Mouse (Mus musculus) hindbrain, embryonic 16.5 days (tissue): Measurements from ENCODE around the gene Zfp804b. TPM values are rescaled to one million over a fixed set of nuclear protein-coding genes. Genes with fewer than 3 reads are reported as not detected.

ENCODE experiments used
- ATAC-seq: fragments of 200-750 bp; cut with Nextera tagmentation; 2 replicates; pipeline ENCODE4 v1.8.0; 2017; ENCODE audit warnings: moderate TSS enrichment, moderate library complexity
- H3K27ac ChIP-seq: fragments of 300-500 bp; sonication (generic); 2 replicates; pipeline ENCODE4 v1.5.1; 2014; ENCODE audit warnings: low read depth, mild to moderate bottlenecking, control low read depth, low read length, moderate library complexity
- H3K27me3 ChIP-seq: fragments of 300-500 bp; sonication (generic); replicated peaks from 2 replicates; pipeline ENCODE4 v1.6.1; 2014; ENCODE audit warnings: low read length; ENCODE audit not compliant: control insufficient read depth, insufficient read depth
- H3K36me3 ChIP-seq: fragments of 300-500 bp; sonication (generic); 2 replicates; pipeline ENCODE4 v1.6.1; 2014; ENCODE audit warnings: mild to moderate bottlenecking, low read length, moderate library complexity, mixed read lengths; ENCODE audit not compliant: control insufficient read depth, insufficient read depth
- H3K4me1 ChIP-seq: fragments of 300-500 bp; sonication (generic); 2 replicates; pipeline ENCODE4 v1.6.1; 2014; ENCODE audit warnings: low read depth, low read length; ENCODE audit not compliant: control insufficient read depth, insufficient read depth
- H3K4me2 ChIP-seq: fragments of 300-500 bp; sonication (generic); 2 replicates; pipeline ENCODE4 v1.6.1; 2014; ENCODE audit warnings: mild to moderate bottlenecking, low read length, control low read depth, moderate library complexity
- H3K4me3 ChIP-seq: fragments of 300-500 bp; sonication (generic); 2 replicates; pipeline ENCODE4 v1.5.1; 2014; ENCODE audit warnings: mild to moderate bottlenecking, low read length, control low read depth, moderate library complexity
- H3K9ac ChIP-seq: fragments of 300-500 bp; sonication (generic); 2 replicates; pipeline ENCODE4 v1.6.1; 2014; ENCODE audit warnings: low read depth, mild to moderate bottlenecking, control low read depth, low read length, moderate library complexity
- H3K9me3 ChIP-seq: fragments of 300-500 bp; sonication (generic); 2 replicates; pipeline ENCODE4 v1.6.1; 2014; ENCODE audit warnings: mild to moderate bottlenecking, low read length, moderate library complexity; ENCODE audit not compliant: control insufficient read depth
- WGBS: fragments of 180-500 bp; shearing (Covaris S2); extraction: QIAGEN DNeasy Blood & Tissue Kit; methylation state at CpG from one replicate; pipeline ENCODE4 v1.1.7; 2014; 5-methylcytosine and 5-hydroxymethylcytosine counted together
- polyA plus RNA-seq: library from polyadenylated mRNA; unstranded; fragments of >200 nt; fragmentation: Nextera tagmentation; extraction: Ambion mirVana; gene quantifications from 2 replicates; pipeline ENCODE4 v1.2.1, GENCODE M21; 2015

Zfp804b gene
- polyA plus RNA-seq, 1 experiment from 2014 or later, result 3.6 TPM

DNA sequence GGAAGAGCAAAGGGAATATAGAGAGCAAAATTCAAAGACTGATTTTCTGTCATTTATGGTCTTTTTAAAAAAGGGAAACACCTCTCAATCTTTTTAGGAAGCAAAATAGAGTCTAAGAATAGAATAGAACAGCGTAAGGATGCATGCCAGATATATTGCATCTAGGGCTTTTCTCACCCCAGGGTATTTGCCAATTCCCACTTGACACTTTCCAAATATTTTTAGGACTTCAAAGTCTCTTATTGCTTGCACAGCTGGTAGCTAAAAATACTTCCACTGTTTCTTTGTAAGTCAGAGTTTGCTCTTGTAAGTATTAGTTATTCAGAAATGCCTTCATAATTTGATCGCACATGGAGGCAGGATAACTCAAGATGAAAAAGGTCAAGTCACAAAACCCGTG, 204.9 kb downstream of the Zfp804b start:
- WGBS, result 86% methylated on average over 3 of the region's 3 CpGs
- Histone ChIP-seq H3K36me3 (no peaks in the 10 kb centered on the region), H3K27me3 (no peaks in the 10 kb centered on the region), H3K4me2 (no peak overlapping the region), H3K9ac (no peak overlapping the region), H3K4me3 (no peak overlapping the region), H3K27ac (no peak overlapping the region), H3K4me1 (no peaks in the 10 kb centered on the region), H3K9me3 (no peaks in the 10 kb centered on the region)
- no peak for ATAC-seq

DNA sequence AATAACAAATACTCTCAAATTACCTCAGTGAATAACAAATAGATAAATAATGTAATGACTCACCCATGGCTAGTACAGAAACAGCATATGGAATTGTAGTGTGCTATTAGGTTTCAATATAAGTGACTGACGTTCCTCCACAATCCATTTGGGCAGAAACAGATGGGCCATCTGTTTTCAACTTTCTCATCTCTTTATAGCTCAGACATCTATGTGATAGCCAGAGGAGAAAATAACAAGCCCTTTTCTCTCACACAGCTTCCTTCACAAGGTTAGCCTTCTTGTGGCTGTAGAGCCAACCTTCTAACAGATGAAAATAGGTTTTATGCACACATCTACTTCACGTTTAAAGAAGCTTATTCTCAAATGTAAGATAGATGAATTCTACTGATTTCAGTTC, 242.2 kb downstream of the Zfp804b start:
- no peak for ATAC-seq
- no peak overlapping the region for H3K4me2 ChIP-seq
- no peak overlapping the region for H3K4me3 ChIP-seq
- H3K9me3 ChIP-seq, result no peaks in the 10 kb centered on the region
- no peaks in the 10 kb centered on the region for H3K36me3 ChIP-seq
- no peaks in the 10 kb centered on the region for H3K27me3 ChIP-seq
- H3K27ac ChIP-seq, result no peak overlapping the region
- no peak overlapping the region for H3K9ac ChIP-seq
- 65% methylated on average over 2 of the region's 2 CpGs for WGBS
- no peaks in the 10 kb centered on the region for H3K4me1 ChIP-seq

GRCm38 (mm10) chr5:7073936-7074631, 270.5 kb downstream of the Zfp804b start:
- Histone ChIP-seq H3K27me3 (no peaks in the 10 kb centered on the region), H3K4me2 (no peak overlapping the region), H3K36me3 (no peaks in the 10 kb centered on the region), H3K4me3 (no peak overlapping the region), H3K4me1 (no peaks in the 10 kb centered on the region), H3K27ac (no peak overlapping the region), H3K9ac (no peak overlapping the region), H3K9me3 (no peaks in the 10 kb centered on the region)
- no peak for ATAC-seq
- WGBS, result 33% methylated on average over 1 of the region's 1 CpGs

DNA sequence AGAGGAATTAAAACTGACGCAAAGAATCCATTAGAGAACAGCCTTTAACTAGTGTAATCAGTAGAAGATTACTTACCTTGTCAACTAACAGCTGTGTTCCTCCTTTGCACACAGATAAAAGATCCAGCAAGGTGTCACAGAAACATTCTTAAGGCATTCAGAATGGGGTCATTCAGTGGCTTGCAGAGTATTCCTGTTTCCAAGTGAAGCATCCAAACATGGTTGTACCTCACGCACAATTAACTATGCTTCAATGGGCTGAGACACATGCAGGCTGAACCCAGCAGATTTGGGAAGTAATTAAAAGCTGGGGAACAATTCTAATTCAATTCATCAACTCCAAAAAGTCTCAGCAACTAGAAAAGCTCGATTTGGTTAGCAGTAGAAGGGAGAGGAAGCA, 337.1 kb downstream of the Zfp804b start:
- Histone ChIP-seq H3K9me3 (no peaks in the 10 kb centered on the region), H3K4me2 (no peak overlapping the region), H3K27ac (no peak overlapping the region), H3K4me3 (no peak overlapping the region), H3K36me3 (no peaks in the 10 kb centered on the region), H3K4me1 (no peaks in the 10 kb centered on the region), H3K9ac (no peak overlapping the region), H3K27me3 (no peaks in the 10 kb centered on the region)
- peak; percentile 54; the same call in 1 of the 2 replicates for ATAC-seq
- WGBS, result 32% methylated on average over 3 of the region's 3 CpGs

GRCm38 (mm10) chr5:6983993-6984392, 360.6 kb downstream of the Zfp804b start:
- Histone ChIP-seq H3K4me1 (no peaks in the 10 kb centered on the region), H3K27ac (no peak overlapping the region), H3K9ac (no peak overlapping the region), H3K36me3 (no peaks in the 10 kb centered on the region), H3K4me3 (no peak overlapping the region), H3K9me3 (no peaks in the 10 kb centered on the region), H3K4me2 (no peak overlapping the region), H3K27me3 (no peaks in the 10 kb centered on the region)
- WGBS, result 91% methylated on average over 4 of the region's 4 CpGs
- ATAC-seq, result no peak

DNA sequence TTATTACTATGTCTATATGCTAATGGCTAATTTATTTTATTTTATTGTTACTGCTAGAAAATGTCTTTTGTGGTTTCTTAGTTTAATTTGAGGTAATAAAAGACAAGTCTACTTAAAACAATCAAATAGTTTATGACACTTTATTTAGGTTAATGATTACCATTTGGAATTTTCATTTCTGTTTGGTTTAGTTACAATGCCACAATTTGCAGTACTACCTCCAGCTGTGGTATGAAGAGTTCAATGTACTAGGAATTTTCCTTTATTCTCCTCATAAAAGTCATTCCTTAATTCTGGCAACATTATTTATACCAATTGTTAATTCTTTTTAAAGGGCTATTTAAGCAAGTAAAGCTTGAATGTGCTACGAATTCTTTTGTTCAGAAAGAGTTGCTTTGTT, 409.7 kb downstream of the Zfp804b start:
- no peak for ATAC-seq
- 71% methylated on average over 1 of the region's 1 CpGs for WGBS
- H3K27me3 ChIP-seq, result no peaks in the 10 kb centered on the region

GRCm38 (mm10) chr5:6911290-6911689, 433.3 kb downstream of the Zfp804b start:
- no peaks in the 10 kb centered on the region for H3K9me3 ChIP-seq
- ATAC-seq, result no peak
- H3K36me3 ChIP-seq, result no peaks in the 10 kb centered on the region
- no peak overlapping the region for H3K4me3 ChIP-seq
- H3K4me2 ChIP-seq, result no peak overlapping the region
- no peak overlapping the region for H3K27ac ChIP-seq
- no peaks in the 10 kb centered on the region for H3K4me1 ChIP-seq
- WGBS, result 94% methylated on average over 3 of the region's 3 CpGs
- H3K9ac ChIP-seq, result no peak overlapping the region
- no peaks in the 10 kb centered on the region for H3K27me3 ChIP-seq

More for the DNA sequence above, 409.7 kb downstream of the Zfp804b start:
- Histone ChIP-seq H3K27ac (no peak overlapping the region), H3K4me1 (no peaks in the 10 kb centered on the region), H3K4me3 (no peak overlapping the region), H3K4me2 (no peak overlapping the region), H3K9ac (no peak overlapping the region), H3K9me3 (no peaks in the 10 kb centered on the region), H3K36me3 (no peaks in the 10 kb centered on the region)

- ATAC-seq, result no peak
- Histone ChIP-seq H3K9me3 (no peaks in the 10 kb centered on the region), H3K4me2 (no peak overlapping the region), H3K27ac (no peak overlapping the region), H3K4me1 (no peaks in the 10 kb centered on the region), H3K4me3 (no peak overlapping the region), H3K27me3 (no peaks in the 10 kb centered on the region), H3K9ac (no peak overlapping the region), H3K36me3 (no peaks in the 10 kb centered on the region)
Measured at GRCm38 (mm10) chr5:6881396-6881795, 463.2 kb downstream of the Zfp804b start.

DNA sequence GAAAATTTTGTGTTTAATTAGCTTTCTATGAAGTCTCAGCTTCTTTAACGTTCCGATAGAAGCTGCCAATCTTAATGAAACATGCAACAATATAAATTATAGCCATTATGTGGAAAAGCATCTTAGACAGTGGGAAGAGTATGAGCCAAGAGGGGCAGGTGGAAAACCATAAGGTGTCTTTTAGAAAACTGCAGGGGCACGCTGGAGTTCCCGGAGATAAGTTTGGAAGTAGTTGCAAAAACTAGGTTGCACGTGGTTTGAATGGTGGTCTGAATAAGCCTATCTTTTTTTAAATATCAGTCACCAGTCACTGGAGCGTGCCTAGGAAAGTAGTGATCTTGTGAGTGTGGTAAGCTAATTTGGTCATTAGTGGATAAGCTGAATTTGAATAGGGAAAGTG, 473.0 kb downstream of the Zfp804b start:
- Histone ChIP-seq H3K27ac (no peak overlapping the region), H3K36me3 (no peaks in the 10 kb centered on the region), H3K4me2 (no peak overlapping the region), H3K27me3 (no peaks in the 10 kb centered on the region), H3K4me1 (no peaks in the 10 kb centered on the region), H3K9me3 (no peaks in the 10 kb centered on the region), H3K9ac (no peak overlapping the region), H3K4me3 (no peak overlapping the region)
- no peak for ATAC-seq
- WGBS, result 89% methylated on average over 6 of the region's 6 CpGs

- no peaks in the 10 kb centered on the region for H3K27me3 ChIP-seq
- no peaks in the 10 kb centered on the region for H3K9me3 ChIP-seq
- no peaks in the 10 kb centered on the region for H3K4me1 ChIP-seq
- no peak overlapping the region for H3K27ac ChIP-seq
- H3K36me3 ChIP-seq, result no peaks in the 10 kb centered on the region
- no peak for ATAC-seq
- H3K4me2 ChIP-seq, result no peak overlapping the region
- H3K9ac ChIP-seq, result no peak overlapping the region
- no peak overlapping the region for H3K4me3 ChIP-seq
Measured at GRCm38 (mm10) chr5:6870970-6871369, 473.6 kb downstream of the Zfp804b start.
